Mouse (Mus musculus): ENCODE measurements around the gene Rmnd5b. TPM values are rescaled to one million over a fixed set of nuclear protein-coding genes. Genes with fewer than 3 reads are reported as not detected.

Rmnd5b gene
- polyA plus RNA-seq, 1 experiment: 27.4 TPM

GRCm38 (mm10) chr11:51579024-51579423, 56.7 kb downstream of the Rmnd5b start:
- Histone ChIP-seq H3K79me2 (ENCODE audit: control insufficient read depth, insufficient read depth) (no peaks in the 10 kb centered on the region), H3K4me3 (ENCODE audit: insufficient read depth, poor library complexity, severe bottlenecking) (no peak overlapping the region), H3K79me3 (ENCODE audit: low read depth) (no peaks in the 10 kb centered on the region), H3K27me3 (ENCODE audit: control insufficient read depth, insufficient read depth, insufficient read length) (no peaks in the 10 kb centered on the region), H3K36me3 (ENCODE audit: control insufficient read depth, insufficient read depth) (no peaks in the 10 kb centered on the region), H3ac (ENCODE audit: control insufficient read depth, insufficient read length, low read depth) (no peak overlapping the region)
- no peak for TF ChIP-seq FOSL1 (IDR thresholded peaks at IDR 0.05; ENCODE audit: insufficient read depth, low read length, poor library complexity, severe bottlenecking)
- no peak for TF ChIP-seq CTCF (IDR thresholded peaks at IDR 0.05; ENCODE audit: control insufficient read depth, insufficient read depth, insufficient read length)
- no peak for TF ChIP-seq MAX (IDR thresholded peaks at IDR 0.05)
- TF ChIP-seq USF1 (IDR thresholded peaks at IDR 0.05; ENCODE audit: low read depth): no peak
- TF ChIP-seq MYOG (IDR thresholded peaks at IDR 0.05; ENCODE audit: control insufficient read depth, extremely low read depth, insufficient read length): no peak

GRCm38 (mm10) chr11:51577587-51577986, 58.1 kb downstream of the Rmnd5b start:
- Histone ChIP-seq H3K4me3 (ENCODE audit: insufficient read depth, poor library complexity, severe bottlenecking) (no peak overlapping the region), H3K79me3 (ENCODE audit: low read depth) (no peaks in the 10 kb centered on the region), H3K36me3 (ENCODE audit: control insufficient read depth, insufficient read depth) (no peaks in the 10 kb centered on the region), H3K79me2 (ENCODE audit: control insufficient read depth, insufficient read depth) (no peaks in the 10 kb centered on the region), H3ac (ENCODE audit: control insufficient read depth, insufficient read length, low read depth) (no peak overlapping the region), H3K27me3 (ENCODE audit: control insufficient read depth, insufficient read depth, insufficient read length) (peaks cover 4% of the 10 kb centered on the region)
- TF ChIP-seq MAX (IDR thresholded peaks at IDR 0.05) (no peak), USF1 (IDR thresholded peaks at IDR 0.05; ENCODE audit: low read depth) (no peak), MYOG (IDR thresholded peaks at IDR 0.05; ENCODE audit: control insufficient read depth, extremely low read depth, insufficient read length) (no peak), FOSL1 (IDR thresholded peaks at IDR 0.05; ENCODE audit: insufficient read depth, low read length, poor library complexity, severe bottlenecking) (no peak), MYOD1 (IDR thresholded peaks at IDR 0.05; ENCODE audit: control insufficient read depth, insufficient read length, low read depth) (no peak), CEBPB (IDR thresholded peaks at IDR 0.05; ENCODE audit: low read depth) (no peak), CTCF (IDR thresholded peaks at IDR 0.05; ENCODE audit: control insufficient read depth, insufficient read depth, insufficient read length) (no peak)

- H3ac ChIP-seq (ENCODE audit: control insufficient read depth, insufficient read length, low read depth): no peak overlapping the region
- no peak overlapping the region for H3K4me3 ChIP-seq (ENCODE audit: insufficient read depth, poor library complexity, severe bottlenecking)
- no peak for TF ChIP-seq MAX (IDR thresholded peaks at IDR 0.05)
- no peak for TF ChIP-seq USF1 (IDR thresholded peaks at IDR 0.05; ENCODE audit: low read depth)
- no peak for TF ChIP-seq MYOG (IDR thresholded peaks at IDR 0.05; ENCODE audit: control insufficient read depth, extremely low read depth, insufficient read length)
- TF ChIP-seq CTCF (IDR thresholded peaks at IDR 0.05; ENCODE audit: control insufficient read depth, insufficient read depth, insufficient read length): no peak
- no peak for TF ChIP-seq MYOD1 (IDR thresholded peaks at IDR 0.05; ENCODE audit: control insufficient read depth, insufficient read length, low read depth)
- no peak for TF ChIP-seq CEBPB (IDR thresholded peaks at IDR 0.05; ENCODE audit: low read depth)
- no peak for TF ChIP-seq FOSL1 (IDR thresholded peaks at IDR 0.05; ENCODE audit: insufficient read depth, low read length, poor library complexity, severe bottlenecking)
- H3K27me3 ChIP-seq (ENCODE audit: control insufficient read depth, insufficient read depth, insufficient read length): peaks cover 4% of the 10 kb centered on the region
- no peaks in the 10 kb centered on the region for H3K36me3 ChIP-seq (ENCODE audit: control insufficient read depth, insufficient read depth)
- H3K79me3 ChIP-seq (ENCODE audit: low read depth): no peaks in the 10 kb centered on the region
- H3K79me2 ChIP-seq (ENCODE audit: control insufficient read depth, insufficient read depth): no peaks in the 10 kb centered on the region
Observed at GRCm38 (mm10) chr11:51576454-51576853, 59.2 kb downstream of the Rmnd5b start.

Other genes starting within 250 kb of the Rmnd5b start
- 7.7 TPM for gene Phykpl, start 51.1 kb downstream of the Rmnd5b start, polyA plus RNA-seq (2012; fragmentation: generic; extraction: Trizol)
- 749 TPM for gene Hnrnpab, start 29.0 kb downstream of the Rmnd5b start, polyA plus RNA-seq (2012; fragmentation: generic; extraction: Trizol)
- gene Nhp2, start 16.2 kb downstream of the Rmnd5b start, polyA plus RNA-seq (2012; fragmentation: generic; extraction: Trizol): 378 TPM
- 5.3 TPM for gene N4bp3, start 14.9 kb upstream of the Rmnd5b start, polyA plus RNA-seq (2012; fragmentation: generic; extraction: Trizol)
- gene D930048N14Rik, start 15.1 kb upstream of the Rmnd5b start, polyA plus RNA-seq (2012; fragmentation: generic; extraction: Trizol): 0.22 TPM
- gene 0610009B22Rik, start 53.0 kb upstream of the Rmnd5b start, polyA plus RNA-seq (2012; fragmentation: generic; extraction: Trizol): 22.2 TPM
- gene Sec24a, start 127.7 kb upstream of the Rmnd5b start, polyA plus RNA-seq (2012; fragmentation: generic; extraction: Trizol): 6.2 TPM
- gene Sar1b, start 127.8 kb upstream of the Rmnd5b start, polyA plus RNA-seq (2012; fragmentation: generic; extraction: Trizol): 50.4 TPM
- gene Jade2, start 221.8 kb upstream of the Rmnd5b start, polyA plus RNA-seq (2012; fragmentation: generic; extraction: Trizol): 4.0 TPM

Data from C2C12 (cell line).